Mouse (Mus musculus) neural tube, embryonic 15.5 days (tissue): ENCODE measurements at regions not wholly inside any gene's neighbourhood (a gene's known extent, or its start where the extent isn't known, plus 50 kb on each side); places are given as distances from the start of the nearest gene placed in this dataset.

Source experiments
- ATAC-seq: fragments of 200-750 bp; cut with Nextera tagmentation; 2 replicates; pipeline ENCODE4 v1.8.0; 2017; ENCODE audit warnings: mild to moderate bottlenecking, moderate TSS enrichment, moderate library complexity; ENCODE audit not compliant: low FRiP score
- H3K27ac ChIP-seq: fragments of 300-500 bp; sonication (generic); replicated peaks from 2 replicates; pipeline ENCODE4 v1.5.1; 2015; ENCODE audit warnings: mild to moderate bottlenecking, inconsistent platforms
- H3K27me3 ChIP-seq: fragments of 300-500 bp; sonication (generic); replicated peaks from 2 replicates; pipeline ENCODE4 v1.6.1; 2015; ENCODE audit warnings: inconsistent platforms
- H3K36me3 ChIP-seq: fragments of 300-500 bp; sonication (generic); 2 replicates; pipeline ENCODE4 v1.6.1; 2015; ENCODE audit warnings: inconsistent platforms
- H3K4me1 ChIP-seq: fragments of 300-500 bp; sonication (generic); 2 replicates; pipeline ENCODE4 v1.6.1; 2015; ENCODE audit warnings: inconsistent platforms
- H3K4me2 ChIP-seq: fragments of 300-500 bp; sonication (generic); 2 replicates; pipeline ENCODE4 v1.6.1; 2015; ENCODE audit warnings: inconsistent platforms, mild to moderate bottlenecking, moderate library complexity
- H3K4me3 ChIP-seq: fragments of 300-500 bp; sonication (generic); replicated peaks from 2 replicates; pipeline ENCODE4 v1.5.1; 2015; ENCODE audit warnings: mild to moderate bottlenecking, inconsistent platforms
- H3K9ac ChIP-seq: fragments of 300-500 bp; sonication (generic); replicated peaks from 2 replicates; pipeline ENCODE4 v1.6.1; 2015; ENCODE audit warnings: mild to moderate bottlenecking, inconsistent platforms
- H3K9me3 ChIP-seq: fragments of 300-500 bp; sonication (generic); replicated peaks from 2 replicates; pipeline ENCODE4 v1.6.1; 2016; ENCODE audit warnings: inconsistent platforms
- WGBS: fragments of 180-500 bp; shearing (Covaris S2); methylation state at CpG from one replicate; pipeline ENCODE4 v1.1.7; 2015; ENCODE audit warnings: mixed read lengths; 5-methylcytosine and 5-hydroxymethylcytosine counted together

GRCm38 (mm10) chr13:44061721-44062300, 277.2 kb downstream of the Cd83 start:
- H3K9me3 ChIP-seq = no peaks in the 10 kb centered on the region

GRCm38 (mm10) chr13:44063317-44063716, 278.7 kb downstream of the Cd83 start:
- no peak overlapping the region for H3K4me2 ChIP-seq
- 74% methylated on average over 8 of the region's 8 CpGs for WGBS
- no peaks in the 10 kb centered on the region for H3K36me3 ChIP-seq
- H3K4me1 ChIP-seq = peaks cover 9% of the 10 kb centered on the region
- H3K27ac ChIP-seq = no peak overlapping the region
- H3K9me3 ChIP-seq = no peaks in the 10 kb centered on the region
- no peaks in the 10 kb centered on the region for H3K27me3 ChIP-seq
- H3K9ac ChIP-seq = no peak overlapping the region
- no peak for ATAC-seq
- H3K4me3 ChIP-seq = no peak overlapping the region

More at GRCm38 (mm10) chr13:44061721-44062300, 277.2 kb downstream of the Cd83 start:
- Histone ChIP-seq H3K4me1 (peaks cover 11% of the 10 kb centered on the region), H3K4me3 (no peak overlapping the region), H3K27me3 (no peaks in the 10 kb centered on the region), H3K9ac (no peak overlapping the region), H3K4me2 (no peak overlapping the region), H3K27ac (no peak overlapping the region), H3K36me3 (no peaks in the 10 kb centered on the region)
- ATAC-seq = no peak
- WGBS = 46% methylated on average over 7 of the region's 7 CpGs

GRCm38 (mm10) chr13:44064026-44064425, 279.5 kb downstream of the Cd83 start:
- WGBS = 97% methylated on average over 3 of the region's 3 CpGs
- Histone ChIP-seq H3K27me3 (no peaks in the 10 kb centered on the region), H3K9ac (no peak overlapping the region), H3K9me3 (no peaks in the 10 kb centered on the region), H3K36me3 (no peaks in the 10 kb centered on the region), H3K4me1 (peaks cover 9% of the 10 kb centered on the region), H3K4me3 (no peak overlapping the region), H3K4me2 (no peak overlapping the region), H3K27ac (no peak overlapping the region)
- ATAC-seq = no peak

GRCm38 (mm10) chr13:44065741-44066185, 281.2 kb downstream of the Cd83 start:
- Histone ChIP-seq H3K36me3 (no peaks in the 10 kb centered on the region), H3K27me3 (no peaks in the 10 kb centered on the region), H3K4me2 (no peak overlapping the region), H3K27ac (no peak overlapping the region), H3K4me1 (peaks cover 9% of the 10 kb centered on the region), H3K9me3 (no peaks in the 10 kb centered on the region), H3K9ac (no peak overlapping the region), H3K4me3 (no peak overlapping the region)
- no peak for ATAC-seq
- 60% methylated on average over 13 of the region's 13 CpGs for WGBS

GRCm38 (mm10) chr13:44067244-44067643, 282.7 kb downstream of the Cd83 start:
- ATAC-seq = no peak
- H3K36me3 ChIP-seq = no peaks in the 10 kb centered on the region
- H3K4me2 ChIP-seq = no peak overlapping the region
- no peaks in the 10 kb centered on the region for H3K9me3 ChIP-seq
- WGBS = 81% methylated on average over 2 of the region's 2 CpGs
- no peak overlapping the region for H3K4me3 ChIP-seq
- H3K27ac ChIP-seq = no peak overlapping the region
- H3K27me3 ChIP-seq = no peaks in the 10 kb centered on the region
- peaks cover 4% of the 10 kb centered on the region for H3K4me1 ChIP-seq
- no peak overlapping the region for H3K9ac ChIP-seq

GRCm38 (mm10) chr13:44068951-44069350, 284.4 kb downstream of the Cd83 start:
- no peaks in the 10 kb centered on the region for H3K4me1 ChIP-seq
- H3K27ac ChIP-seq = no peak overlapping the region
- 84% methylated on average over 5 of the region's 5 CpGs for WGBS
- H3K4me3 ChIP-seq = no peak overlapping the region
- no peak for ATAC-seq
- H3K36me3 ChIP-seq = no peaks in the 10 kb centered on the region
- H3K4me2 ChIP-seq = no peak overlapping the region
- H3K9ac ChIP-seq = no peak overlapping the region
- no peaks in the 10 kb centered on the region for H3K9me3 ChIP-seq
- no peaks in the 10 kb centered on the region for H3K27me3 ChIP-seq

- no peaks in the 10 kb centered on the region for H3K9me3 ChIP-seq
- no peak overlapping the region for H3K9ac ChIP-seq
- no peaks in the 10 kb centered on the region for H3K4me1 ChIP-seq
- no peak overlapping the region for H3K4me3 ChIP-seq
- no peak for ATAC-seq
- H3K4me2 ChIP-seq = no peak overlapping the region
- H3K27ac ChIP-seq = no peak overlapping the region
- no peaks in the 10 kb centered on the region for H3K27me3 ChIP-seq
- 69% methylated on average over 9 of the region's 9 CpGs for WGBS
- no peaks in the 10 kb centered on the region for H3K36me3 ChIP-seq
Measured at GRCm38 (mm10) chr13:44073122-44073521, 288.5 kb downstream of the Cd83 start.

- Histone ChIP-seq H3K4me2 (no peak overlapping the region), H3K27me3 (no peaks in the 10 kb centered on the region), H3K27ac (no peak overlapping the region), H3K9ac (no peak overlapping the region), H3K4me1 (no peaks in the 10 kb centered on the region), H3K4me3 (no peak overlapping the region), H3K9me3 (no peaks in the 10 kb centered on the region), H3K36me3 (no peaks in the 10 kb centered on the region)
- 84% methylated on average over 9 of the region's 9 CpGs for WGBS
- no peak for ATAC-seq
Measured at GRCm38 (mm10) chr13:44074172-44074571, 289.6 kb downstream of the Cd83 start.

- Histone ChIP-seq H3K4me1 (no peaks in the 10 kb centered on the region), H3K9ac (no peak overlapping the region), H3K27me3 (no peaks in the 10 kb centered on the region), H3K4me2 (no peak overlapping the region), H3K27ac (no peak overlapping the region), H3K9me3 (no peaks in the 10 kb centered on the region), H3K4me3 (no peak overlapping the region), H3K36me3 (no peaks in the 10 kb centered on the region)
- WGBS = 70% methylated on average over 10 of the region's 10 CpGs
- no peak for ATAC-seq
Measured at GRCm38 (mm10) chr13:44077022-44077421, 292.4 kb downstream of the Cd83 start.

- Histone ChIP-seq H3K9ac (no peak overlapping the region), H3K27me3 (no peaks in the 10 kb centered on the region), H3K4me2 (no peak overlapping the region), H3K36me3 (no peaks in the 10 kb centered on the region), H3K9me3 (no peaks in the 10 kb centered on the region), H3K4me1 (no peaks in the 10 kb centered on the region), H3K27ac (no peak overlapping the region), H3K4me3 (no peak overlapping the region)
- no peak for ATAC-seq
- 63% methylated on average over 10 of the region's 10 CpGs for WGBS
Measured at GRCm38 (mm10) chr13:44085621-44086510, 301.3 kb downstream of the Cd83 start.

- WGBS = 60% methylated on average over 4 of the region's 4 CpGs
- no peak for ATAC-seq
- Histone ChIP-seq H3K4me3 (no peak overlapping the region), H3K4me1 (no peaks in the 10 kb centered on the region), H3K4me2 (no peak overlapping the region), H3K9me3 (no peaks in the 10 kb centered on the region), H3K27ac (no peak overlapping the region), H3K36me3 (no peaks in the 10 kb centered on the region), H3K27me3 (no peaks in the 10 kb centered on the region), H3K9ac (no peak overlapping the region)
Measured at GRCm38 (mm10) chr13:44086801-44087200, 302.2 kb downstream of the Cd83 start.

- no peak overlapping the region for H3K4me2 ChIP-seq
- no peak overlapping the region for H3K9ac ChIP-seq
- peaks cover 24% of the 10 kb centered on the region for H3K4me1 ChIP-seq
- no peak overlapping the region for H3K4me3 ChIP-seq
- H3K27me3 ChIP-seq = no peaks in the 10 kb centered on the region
- no peaks in the 10 kb centered on the region for H3K9me3 ChIP-seq
- WGBS = 85% methylated on average over 2 of the region's 2 CpGs
- ATAC-seq = no peak
- H3K36me3 ChIP-seq = no peaks in the 10 kb centered on the region
- H3K27ac ChIP-seq = no peak overlapping the region
Measured at GRCm38 (mm10) chr13:44097141-44097540, 312.6 kb downstream of the Cd83 start.
